Mouse (Mus musculus) right cerebral cortex, postnatal 14 days (tissue): ENCODE data around the gene Dusp12.

Source experiments
- DNase-seq: peaks from one replicate; pipeline ENCODE4 v3.0.0; 2022

The Dusp12 gene

GRCm38 (mm10) chr1:170884978-170885561, at the start of gene Dusp12, which contains the start of gene Gm26620:
Dusp12 (minus strand) TSS chr1:170885540.
Gm26620 (plus strand) TSS chr1:170885065.
- peak; percentile 85 for DNase-seq

- no peak for DNase-seq
Observed at GRCm38 (mm10) chr1:170934383-170934782, 49.0 kb upstream of the Dusp12 start.

- DNase-seq, result no peak
Observed at GRCm38 (mm10) chr1:170933940-170934339, 48.6 kb upstream of the Dusp12 start.

GRCm38 (mm10) chr1:170933386-170933920, 48.1 kb upstream of the Dusp12 start:
- no peak for DNase-seq

- DNase-seq, result no peak
Observed at GRCm38 (mm10) chr1:170932043-170932442, 46.7 kb upstream of the Dusp12 start.

GRCm38 (mm10) chr1:170929245-170929644, 43.9 kb upstream of the Dusp12 start:
- no peak for DNase-seq

- DNase-seq, result no peak
Observed at GRCm38 (mm10) chr1:170928467-170928866, 43.1 kb upstream of the Dusp12 start.

- no peak for DNase-seq
Observed at GRCm38 (mm10) chr1:170927378-170927777, 42.0 kb upstream of the Dusp12 start, which contains the start of gene Fcrla. Fcrla (minus strand) TSS chr1:170927583.

GRCm38 (mm10) chr1:170926941-170927340, 41.6 kb upstream of the Dusp12 start:
- no peak for DNase-seq

GRCm38 (mm10) chr1:170924485-170924884, 39.1 kb upstream of the Dusp12 start:
- no peak for DNase-seq

GRCm38 (mm10) chr1:170919308-170919707, 34.0 kb upstream of the Dusp12 start:
- no peak for DNase-seq

- DNase-seq, result no peak
Observed at GRCm38 (mm10) chr1:170915657-170916056, 30.3 kb upstream of the Dusp12 start.

GRCm38 (mm10) chr1:170912891-170913615, 27.7 kb upstream of the Dusp12 start, which contains the start of gene Fcrlb:
Fcrlb (minus strand) TSS chr1:170912941.
- no peak for DNase-seq

GRCm38 (mm10) chr1:170911907-170912660, 26.7 kb upstream of the Dusp12 start:
- no peak for DNase-seq

GRCm38 (mm10) chr1:170908341-170908740, 23.0 kb upstream of the Dusp12 start:
- DNase-seq, result no peak

- DNase-seq, result peak; percentile 42
Observed at GRCm38 (mm10) chr1:170907456-170908191, 22.3 kb upstream of the Dusp12 start.

- no peak for DNase-seq
Observed at GRCm38 (mm10) chr1:170907111-170907455, 21.7 kb upstream of the Dusp12 start.

GRCm38 (mm10) chr1:170903485-170903884, 18.1 kb upstream of the Dusp12 start:
- no peak for DNase-seq

GRCm38 (mm10) chr1:170901536-170902238, 16.3 kb upstream of the Dusp12 start:
- peak; percentile 87 for DNase-seq

- peak; percentile 42 for DNase-seq
Observed at GRCm38 (mm10) chr1:170900799-170901467, 15.6 kb upstream of the Dusp12 start.

GRCm38 (mm10) chr1:170898413-170899075, 13.2 kb upstream of the Dusp12 start:
- no peak for DNase-seq
